Mouse (Mus musculus) lung, postnatal 0 days (tissue): ENCODE measurements around the gene Atf7ip.

Experiments used
- CTCF ChIP-seq: IDR thresholded peaks from 2 replicates; pipeline ENCODE4 v1.5.1; 2016; ENCODE audit warnings: antibody characterized with exemption, mild to moderate bottlenecking
- EP300 ChIP-seq: IDR thresholded peaks from 2 replicates; pipeline ENCODE4 v1.6.1; 2016; ENCODE audit warnings: antibody characterized with exemption, mild to moderate bottlenecking, control low read depth

- TF ChIP-seq CTCF, result no peak
- TF ChIP-seq EP300, result no peak
These were observed 42.2 kb downstream of the Atf7ip start for GRCm38 (mm10) chr6:136548041-136548770.
